Mouse (Mus musculus) embryo, embryonic 10.5 days (tissue): Measurements from ENCODE around the gene Gm13287.
"Not testable (repeated sequence)": the region's sequence is repeated elsewhere in the genome, so short reads cannot be mapped to it uniquely, and the experiment has no call there.

Source experiments
- DNase-seq: peaks from one replicate; pipeline ENCODE4 v3.0.0-alpha.2; 2015; ENCODE audit warnings: low spot score

The Gm13287 gene

DNA sequence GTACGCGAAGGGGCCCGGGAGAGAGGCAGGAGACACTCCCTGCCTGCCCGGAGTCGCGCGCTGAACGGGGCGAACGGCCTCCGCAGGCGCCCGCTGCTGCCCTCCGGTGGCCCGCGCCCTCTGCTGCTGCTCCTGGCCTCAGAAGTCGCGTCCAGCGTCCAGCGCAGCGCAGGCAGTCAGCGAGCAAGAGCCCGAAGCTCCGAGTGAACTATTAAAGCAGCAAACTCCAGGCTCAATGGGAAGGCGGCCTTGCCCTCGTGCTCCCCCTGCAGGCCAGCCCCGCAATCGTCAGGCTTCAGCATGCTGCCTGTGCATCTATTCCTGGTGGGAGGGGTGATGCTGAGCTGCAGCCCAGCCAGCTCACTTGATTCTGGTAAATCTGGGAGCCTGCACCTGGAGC lies 6.0 kb upstream of the Gm13287 start, which contains the start of gene Gm13279:
Gene Gm13279, plus strand, starts transcription at position 301 of the 400 bp plus-strand sequence.
- not testable (repeated sequence) for DNase-seq

DNA sequence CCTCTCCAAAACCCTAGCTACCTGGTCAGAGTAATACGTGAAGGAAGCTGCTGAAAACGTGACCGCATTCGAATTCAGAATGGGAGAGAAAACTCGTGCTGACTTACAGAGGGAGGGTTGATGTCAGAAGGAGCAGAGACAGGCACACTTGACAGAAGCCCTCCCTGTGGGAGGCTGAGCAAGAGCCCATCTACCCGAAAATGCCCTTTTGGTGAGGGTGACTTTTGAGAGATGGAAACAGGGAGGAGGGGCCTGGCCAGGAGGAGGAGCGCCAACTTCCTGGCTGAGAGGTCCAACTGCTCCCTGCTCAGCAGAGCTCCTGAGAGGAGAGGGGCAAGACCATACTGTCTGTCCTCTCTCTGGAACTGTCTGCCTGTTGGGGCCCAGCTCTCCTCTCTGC lies 3.7 kb upstream of the Gm13287 start, which contains the start of gene Gm13285:
Gene Gm13285, plus strand, starts transcription at position 301 of the 400 bp plus-strand sequence.
- not testable (repeated sequence) for DNase-seq

DNA sequence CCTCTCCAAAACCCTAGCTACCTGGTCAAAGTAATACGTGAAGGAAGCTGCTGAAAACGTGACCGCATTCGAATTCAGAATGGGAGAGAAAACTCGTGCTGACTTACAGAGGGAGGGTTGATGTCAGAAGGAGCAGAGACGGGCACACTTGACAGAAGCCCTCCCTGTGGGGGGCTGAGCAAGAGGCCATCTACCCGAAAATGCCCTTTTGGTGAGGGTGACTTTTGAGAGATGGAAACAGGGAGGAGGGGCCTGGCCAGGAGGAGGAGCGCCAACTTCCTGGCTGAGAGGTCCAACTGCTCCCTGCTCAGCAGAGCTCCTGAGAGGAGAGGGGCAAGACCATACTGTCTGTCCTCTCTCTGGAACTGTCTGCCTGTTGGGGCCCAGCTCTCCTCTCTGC lies 2.2 kb downstream of the Gm13287 start, which contains the start of gene Gm13288:
Gene Gm13288, plus strand, starts transcription at position 301 of the 400 bp plus-strand sequence.
- not testable (repeated sequence) for DNase-seq

DNA sequence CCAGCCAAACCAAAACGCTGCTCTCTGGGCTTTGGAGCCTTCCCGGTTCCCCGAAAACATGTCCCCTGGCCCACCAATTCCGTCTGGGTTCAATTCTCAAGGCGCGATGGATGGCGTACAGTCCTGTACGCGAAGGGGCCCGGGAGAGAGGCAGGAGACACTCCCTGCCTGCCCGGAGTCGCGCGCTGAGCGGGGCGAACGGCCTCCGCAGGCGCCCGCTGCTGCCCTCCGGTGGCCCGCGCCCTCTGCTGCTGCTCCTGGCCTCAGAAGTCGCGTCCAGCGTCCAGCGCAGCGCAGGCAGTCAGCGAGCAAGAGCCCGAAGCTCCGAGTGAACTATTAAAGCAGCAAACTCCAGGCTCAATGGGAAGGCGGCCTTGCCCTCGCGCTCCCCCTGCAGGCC lies 2.7 kb downstream of the Gm13287 start:
- not testable (repeated sequence) for DNase-seq

DNA sequence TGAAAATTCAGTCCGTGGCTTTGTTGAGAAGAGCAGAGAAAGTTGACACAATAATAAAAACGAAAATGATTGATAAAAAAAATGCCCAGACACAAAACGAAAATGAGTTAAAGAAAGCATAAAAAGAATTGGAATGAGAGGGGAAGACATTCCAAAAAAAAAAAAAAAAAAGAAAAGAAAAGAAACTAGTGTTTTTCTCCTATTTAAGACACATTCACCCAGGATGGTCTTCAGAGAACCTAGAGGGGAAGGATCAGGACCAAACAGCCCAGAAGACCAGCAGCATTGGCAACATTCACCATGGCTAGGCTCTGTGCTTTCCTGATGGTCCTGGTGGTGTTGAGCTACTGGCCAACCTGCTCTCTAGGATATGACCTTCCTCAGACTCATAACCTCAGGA lies 12.9 kb downstream of the Gm13287 start, which contains the start of gene Ifna7:
Gene Ifna7, plus strand, starts transcription at position 301 of the 400 bp plus-strand sequence.
- DNase-seq, result no peak

DNA sequence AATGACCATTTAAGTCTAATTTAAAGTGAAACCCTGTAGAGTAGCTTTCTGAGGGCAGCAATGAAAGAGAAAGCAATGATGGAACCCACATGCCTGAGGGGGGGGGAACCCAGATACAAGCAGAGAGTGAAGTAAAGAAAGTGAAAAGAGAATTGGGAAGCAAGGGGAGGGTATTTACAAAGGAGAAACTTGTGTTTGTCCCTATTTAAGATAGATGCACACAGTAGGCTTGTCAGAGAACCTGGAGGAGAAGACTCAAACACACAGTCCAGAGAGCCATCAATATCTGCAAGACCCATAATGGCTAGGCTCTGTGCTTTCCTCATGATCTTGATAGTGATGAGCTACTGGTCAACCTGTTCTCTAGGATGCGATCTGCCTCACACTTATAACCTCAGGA lies 16.6 kb downstream of the Gm13287 start, which contains the start of gene Ifna11:
Gene Ifna11, plus strand, starts transcription at position 301 of the 400 bp plus-strand sequence.
- DNase-seq, result no peak

DNA sequence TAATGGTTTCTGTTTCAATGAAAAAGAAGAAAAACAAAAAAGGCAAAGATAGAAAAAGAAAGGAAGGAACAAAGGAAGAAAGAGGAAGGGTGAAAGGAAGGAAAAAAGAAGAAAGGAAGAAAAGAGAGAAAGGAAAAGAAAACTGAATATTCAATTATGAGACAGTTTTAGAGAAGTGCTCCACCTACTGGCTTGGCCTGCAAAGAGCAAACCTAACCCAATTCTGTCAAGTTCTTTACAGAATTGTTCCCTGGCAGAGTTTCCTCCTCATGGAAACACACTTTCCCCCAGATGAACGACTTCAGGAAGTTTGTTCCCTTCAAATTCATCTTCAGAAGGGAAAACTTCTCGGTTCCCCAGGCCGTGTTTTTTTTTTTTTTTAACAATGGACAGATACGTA lies 19.9 kb downstream of the Gm13287 start:
- DNase-seq, result peak; percentile 39

DNA sequence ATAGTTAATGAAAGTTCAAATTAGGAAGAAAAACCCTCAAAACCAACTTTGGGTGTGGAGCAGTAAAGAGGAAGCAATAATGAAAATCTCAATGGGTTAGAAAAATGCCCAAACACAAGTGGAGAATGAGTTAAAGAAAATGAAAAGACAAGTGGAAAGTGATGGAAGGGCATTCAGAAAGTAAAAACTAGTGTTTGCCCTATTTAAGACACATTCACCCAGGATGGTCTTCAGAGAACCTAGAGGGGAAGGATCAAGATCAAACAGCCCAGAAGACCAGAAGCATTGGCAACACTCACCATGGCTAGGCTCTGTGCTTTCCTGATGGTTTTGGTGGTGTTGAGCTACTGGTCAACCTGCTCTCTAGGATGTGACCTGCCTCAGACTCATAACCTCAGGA lies 24.1 kb downstream of the Gm13287 start, which contains the start of gene Ifna6:
Gene Ifna6, plus strand, starts transcription at position 301 of the 400 bp plus-strand sequence.
- DNase-seq, result not testable (repeated sequence)

DNA sequence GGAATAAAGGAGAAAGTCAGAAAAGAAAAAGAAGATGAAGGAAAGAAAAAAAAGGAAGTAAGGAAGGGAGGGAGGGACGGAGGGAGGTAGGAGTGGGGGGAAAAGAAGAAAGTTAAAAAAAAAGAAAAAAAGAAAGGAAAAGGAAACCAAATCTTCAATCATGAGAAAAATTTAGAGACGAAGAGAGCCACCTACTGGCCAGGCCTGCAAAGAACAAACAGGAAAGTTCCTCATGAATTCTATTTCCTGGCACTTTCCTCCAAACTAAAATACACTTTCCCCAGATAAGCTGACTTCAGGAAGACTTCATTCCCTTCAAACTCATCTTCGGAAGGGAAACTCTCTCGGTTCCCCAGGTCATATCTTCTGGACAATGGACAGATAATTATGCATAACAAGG lies 27.5 kb downstream of the Gm13287 start:
- DNase-seq, result peak; percentile 58

DNA sequence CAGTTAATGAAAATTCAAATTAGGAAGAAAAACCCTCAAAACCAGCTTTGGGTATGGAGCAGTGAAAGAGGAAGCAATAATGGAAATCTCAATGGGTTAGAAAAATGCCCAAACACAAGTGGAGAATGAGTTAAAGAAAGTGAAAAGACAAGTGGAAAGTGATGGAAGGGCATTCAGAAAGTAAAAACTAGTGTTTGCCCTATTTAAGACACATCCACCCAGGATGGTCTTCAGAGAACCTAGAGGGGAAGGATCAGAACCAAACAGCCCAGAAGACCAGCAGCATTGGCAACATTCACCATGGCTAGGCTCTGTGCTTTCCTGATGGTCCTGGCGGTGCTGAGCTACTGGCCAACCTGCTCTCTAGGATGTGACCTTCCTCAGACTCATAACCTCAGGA lies 32.2 kb downstream of the Gm13287 start, which contains the start of gene Ifna5:
Gene Ifna5, plus strand, starts transcription at position 301 of the 400 bp plus-strand sequence.
- DNase-seq, result not testable (repeated sequence)

DNA sequence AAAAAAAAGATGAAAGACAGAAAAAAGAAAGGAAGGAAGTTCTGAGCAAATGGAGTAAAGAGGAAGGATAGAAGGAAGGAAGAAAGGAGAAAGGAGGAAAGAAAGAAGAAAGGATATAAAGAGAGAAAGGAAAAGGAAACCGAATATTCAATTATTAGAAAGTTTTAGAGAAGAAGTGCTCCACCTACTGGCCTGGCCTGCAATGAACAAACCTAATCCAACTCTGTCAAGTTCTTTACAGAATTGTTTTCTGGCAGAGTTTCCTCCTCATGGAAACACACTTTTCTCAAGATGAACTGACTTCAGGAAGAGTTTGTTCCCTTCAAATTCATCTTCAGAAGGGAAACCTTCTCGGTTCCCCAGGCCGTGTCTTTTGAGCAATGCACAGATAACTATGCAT lies 35.8 kb downstream of the Gm13287 start:
- peak; percentile 39 for DNase-seq

DNA sequence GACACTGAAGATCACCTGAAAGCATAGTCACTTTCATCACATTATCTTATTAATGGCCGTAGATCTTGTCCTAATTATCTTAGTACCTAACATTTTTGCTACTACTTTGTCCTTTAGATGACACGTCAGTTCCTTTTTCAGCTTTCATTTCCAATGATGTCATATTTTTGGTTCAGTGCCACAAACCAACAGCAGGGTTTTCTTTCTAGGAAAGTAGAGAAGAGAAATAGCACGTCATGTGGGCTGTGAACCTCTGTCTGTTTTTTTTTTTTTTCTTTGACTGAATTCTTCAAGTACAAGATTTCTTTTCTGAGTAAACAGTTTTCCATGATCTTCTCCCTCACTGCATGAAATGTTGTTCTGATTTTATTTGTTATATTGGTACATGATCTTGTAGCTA lies 37.0 kb downstream of the Gm13287 start:
- no peak for DNase-seq

DNA sequence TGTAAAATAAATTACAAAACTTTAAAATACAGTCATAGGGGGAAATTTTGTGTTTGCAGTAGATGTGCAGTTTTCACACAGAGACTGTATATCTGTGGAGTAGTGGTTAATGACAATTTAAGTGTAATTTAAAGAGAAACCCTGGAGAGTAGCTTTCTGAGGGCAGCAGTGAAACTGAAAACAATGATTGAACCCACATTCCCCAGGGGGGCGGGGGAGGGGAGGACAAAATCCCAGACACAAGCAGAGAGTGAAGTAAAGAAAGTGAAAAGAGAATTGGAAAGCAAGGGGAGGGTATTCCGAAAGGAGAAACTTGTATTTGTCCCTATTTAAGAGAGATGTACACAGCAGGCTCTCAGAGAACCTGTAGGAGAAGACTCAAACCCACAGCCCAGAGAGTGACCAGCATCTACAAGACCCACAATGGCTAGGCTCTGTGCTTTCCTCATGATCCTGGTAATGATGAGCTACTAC lies 38.4 kb downstream of the Gm13287 start, which contains the start of gene Ifna4:
Gene Ifna4, plus strand, starts transcription at position 424 of the 474 bp plus-strand sequence.
- no peak for DNase-seq

DNA sequence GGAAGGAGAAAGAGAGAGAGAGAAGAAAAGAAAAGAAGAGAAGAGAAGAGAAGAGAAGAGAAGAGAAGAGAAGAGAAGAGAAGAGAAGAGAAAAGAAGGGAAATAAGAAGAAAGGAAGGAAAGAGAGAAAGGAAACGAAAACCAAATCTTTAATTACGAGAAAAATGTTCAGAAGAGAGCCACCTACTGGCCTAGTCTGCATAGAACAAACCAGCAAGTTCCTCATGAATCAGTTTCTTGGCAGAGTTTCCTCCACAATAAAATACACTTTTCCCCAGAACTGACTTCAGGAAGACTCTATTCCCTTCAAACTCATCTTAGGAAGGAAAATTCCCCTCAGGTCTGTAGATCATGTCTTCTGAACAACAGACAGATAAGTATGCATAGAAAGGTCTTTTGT lies 42.3 kb downstream of the Gm13287 start:
- no peak for DNase-seq

DNA sequence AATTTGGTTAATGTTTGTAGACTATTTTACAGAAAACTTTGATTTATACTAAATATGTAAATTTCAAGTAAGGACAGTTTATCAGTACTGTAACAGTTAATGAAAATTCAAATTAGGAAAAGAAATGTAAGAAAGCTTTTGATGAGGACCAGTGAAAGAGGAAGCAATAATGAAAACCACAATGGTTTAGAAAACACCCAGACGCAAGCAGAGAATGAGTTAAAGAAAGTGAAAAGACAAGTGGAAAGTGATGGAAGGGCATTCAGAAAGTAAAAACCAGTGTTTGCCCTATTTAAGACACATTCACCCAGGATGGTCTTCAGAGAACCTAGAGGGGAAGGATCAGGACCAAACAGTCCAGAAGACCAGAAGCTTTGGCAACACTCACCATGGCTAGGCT lies 46.6 kb downstream of the Gm13287 start, which contains the start of gene Ifna1:
Gene Ifna1, plus strand, starts transcription at position 390 of the 400 bp plus-strand sequence.
- DNase-seq, result no peak

DNA sequence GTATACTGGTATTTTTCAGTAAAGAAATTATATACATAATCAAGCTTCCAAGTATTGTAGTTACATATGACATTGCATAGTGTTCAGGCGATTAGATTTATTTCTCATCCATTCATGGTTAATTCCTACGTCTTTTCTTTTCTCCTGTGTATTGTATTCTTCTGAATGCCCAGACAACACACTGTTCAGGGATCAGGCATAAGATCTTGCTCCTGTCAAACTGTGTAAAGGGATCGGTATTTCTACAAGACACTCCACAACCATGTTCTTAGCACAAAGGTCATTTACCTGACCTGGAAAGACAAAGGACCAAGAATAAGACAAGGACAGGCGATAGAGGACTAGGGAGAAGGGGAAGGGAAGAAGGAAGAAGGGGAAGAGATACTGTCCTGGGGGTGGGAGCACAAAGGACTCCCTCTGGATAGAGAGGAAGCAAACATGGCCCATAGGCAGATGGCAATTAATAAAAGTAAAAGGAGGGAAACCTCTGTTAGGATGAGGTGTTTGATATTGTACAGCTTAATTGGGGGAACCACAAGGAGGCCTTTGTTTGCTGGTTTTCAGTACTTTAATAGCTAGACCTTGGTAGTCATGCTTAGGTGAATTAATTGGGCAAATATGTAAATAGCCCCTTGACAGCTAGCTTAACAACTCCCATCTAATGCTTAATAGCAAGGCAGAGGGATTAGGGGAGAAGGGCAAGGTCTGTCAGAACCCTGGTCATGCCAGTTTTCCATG lies 48.1 kb downstream of the Gm13287 start:
- no peak for DNase-seq
